In genomic region chr10:18082772-18083171, GRCm38 (mm10) we compare ENCODE assay signal across 24 mouse cellular contexts.
"Had no signal": no experiment of that assay in that cellular context is flagged by ENCODE, and none has a peak within 500 bp of the region (broad histone marks: within the 10 kb centered on the region; RNA-seq: fewer than 3 reads in every experiment).

No protein-coding gene starts in this region.

- H3K4me2 ChIP-seq: heart, embryonic 11.5 days; heart, embryonic 13.5 days; heart, embryonic 15.5 days; hindbrain, embryonic 14.5 days; intestine, embryonic 15.5 days; limb, embryonic 12.5 days had no signal

- H3K36me3 ChIP-seq: heart, embryonic 15.5 days; intestine, embryonic 15.5 days; limb, embryonic 12.5 days had no signal

- DNase-seq: gastrocnemius, adult 2 months; gastrocnemius, postnatal 10 days; gastrocnemius, postnatal 25 days; heart, adult 18-20 months; heart, postnatal 14 days; heart, postnatal 36 days; kidney, adult 18-20 months; kidney, adult 8-10 months; kidney, postnatal 10 days; kidney, postnatal 25 days; kidney, postnatal 4 days; liver had no signal

- ATAC-seq: hindbrain, embryonic 16.5 days; inflammation-experienced regulatory T-cells, adult 6 months; intestine, embryonic 15.5 days; intestine, postnatal 0 days had no signal

- H3K4me1 ChIP-seq: intestine, embryonic 15.5 days; limb, embryonic 10.5 days; limb, embryonic 12.5 days had no signal

- H3K4me3 ChIP-seq: gastrocnemius, adult 2 months; heart, embryonic 13.5 days; heart, embryonic 15.5 days; intestine, embryonic 15.5 days; layer of hippocampus, adult 2 months; left cerebral cortex, adult 2 months; limb, embryonic 10.5 days; limb, embryonic 12.5 days had no signal

- H3K27ac ChIP-seq: gastrocnemius, adult 2 months; heart, embryonic 13.5 days; heart, embryonic 15.5 days; hindbrain, embryonic 14.5 days; intestine, embryonic 15.5 days; layer of hippocampus, adult 2 months; left cerebral cortex, adult 2 months; limb, embryonic 10.5 days; limb, embryonic 12.5 days had no signal

- H3K9me3 ChIP-seq: heart, embryonic 15.5 days; intestine, embryonic 15.5 days had no signal

- H3K9ac ChIP-seq: heart, embryonic 13.5 days; heart, embryonic 15.5 days; hindbrain, embryonic 14.5 days; intestine, embryonic 15.5 days; limb, embryonic 12.5 days had no signal

- H3K27me3 ChIP-seq: heart, embryonic 13.5 days; heart, embryonic 15.5 days; intestine, embryonic 15.5 days; limb, embryonic 12.5 days had no signal
